Mouse (Mus musculus): Measurements from ENCODE around the gene Clcnka.

- TF ChIP-seq CTCF (IDR thresholded peaks at IDR 0.05; ENCODE audit: insufficient read depth, low read length): no peak
- no peak for TF ChIP-seq POLR2A (IDR thresholded peaks at IDR 0.05; ENCODE audit: borderline replicate concordance, extremely low read depth, low read depth, low read length)
These were observed 18.9 kb downstream of the Clcnka start for GRCm38 (mm10) chr4:141379674-141380073.
